ENCODE assay signal across 9 mouse cellular contexts in genomic region chr1:90753869-90754563, GRCm38 (mm10).
DNase-seq lines count a peak whose midpoint lies in the region; ATAC-seq and TF ChIP-seq lines count a peak whose summit lies in the region.
"Had no signal": no experiment of that assay in that cellular context is flagged by ENCODE, and none has a peak within 500 bp of the region (broad histone marks: within the 10 kb centered on the region; RNA-seq: fewer than 3 reads in every experiment).

No protein-coding gene starts in this region.

- 40% methylated on average over 17 of the region's 17 CpGs for WGBS in limb, embryonic 14.5 days
- 65% methylated on average over 17 of the region's 17 CpGs for WGBS in limb, embryonic 10.5 days
- 26% methylated on average over 17 of the region's 17 CpGs for WGBS in embryonic facial prominence, embryonic 14.5 days

- ATAC-seq in limb, embryonic 14.5 days (ENCODE audit: low FRiP score, low read depth) = no peak
- ATAC-seq in embryonic facial prominence, embryonic 14.5 days (ENCODE audit: low read depth) = peak; percentile 51; the same call in 1 of the 2 replicates
- ATAC-seq in inflammation-experienced regulatory T-cells, adult 6 months = no peak

- H3K4me3 ChIP-seq in limb, embryonic 14.5 days (replicated peaks; ENCODE audit: low read length) = no peak overlapping the region
- no peak overlapping the region for H3K4me3 ChIP-seq in limb, embryonic 10.5 days
- no peak overlapping the region for H3K4me3 ChIP-seq in embryonic facial prominence, embryonic 14.5 days (ENCODE audit: low read depth, low read length)
- H3K4me3 ChIP-seq: megakaryocyte, embryonic 14.5 days had no signal

- no peaks in the 10 kb centered on the region for H3K27me3 ChIP-seq in limb, embryonic 14.5 days (ENCODE audit: control insufficient read depth, insufficient read depth, low read length)
- H3K27me3 ChIP-seq in limb, embryonic 10.5 days (ENCODE audit: low read depth, poor library complexity, severe bottlenecking) = no peaks in the 10 kb centered on the region
- no peaks in the 10 kb centered on the region for H3K27me3 ChIP-seq in embryonic facial prominence, embryonic 14.5 days (replicated peaks; ENCODE audit: control insufficient read depth, insufficient read depth, low read length)

- H3K9me3 ChIP-seq in limb, embryonic 14.5 days (ENCODE audit: control insufficient read depth, low read length) = no peaks in the 10 kb centered on the region
- no peaks in the 10 kb centered on the region for H3K9me3 ChIP-seq in limb, embryonic 10.5 days (replicated peaks)
- H3K9me3 ChIP-seq in embryonic facial prominence, embryonic 14.5 days (ENCODE audit: control insufficient read depth, low read length) = no peaks in the 10 kb centered on the region
- H3K9me3 ChIP-seq: megakaryocyte, embryonic 14.5 days had no signal

- intact Hi-C loops in heart, postnatal 10 days (cut with DNase I) = no loop called here

- H3K4me2 ChIP-seq in limb, embryonic 14.5 days (replicated peaks; ENCODE audit: low read depth, low read length, severe bottlenecking) = peak overlapping the region; percentile 23; the same call in 1 of the 2 replicates
- H3K4me2 ChIP-seq in embryonic facial prominence, embryonic 14.5 days (ENCODE audit: low read depth, low read length) = peak overlapping the region; percentile 19

- H3K4me1 ChIP-seq in limb, embryonic 14.5 days (ENCODE audit: control insufficient read depth, insufficient read depth, low read length) = peaks cover 25% of the 10 kb centered on the region
- peaks cover 23% of the 10 kb centered on the region for H3K4me1 ChIP-seq in limb, embryonic 10.5 days
- peaks cover 27% of the 10 kb centered on the region for H3K4me1 ChIP-seq in embryonic facial prominence, embryonic 14.5 days (ENCODE audit: control insufficient read depth, insufficient read depth, low read length)
- H3K4me1 ChIP-seq: megakaryocyte, embryonic 14.5 days had no signal

- peak; percentile 34 for DNase-seq in limb, embryonic 14.5 days (ENCODE audit: low spot score)
- DNase-seq in limb, embryonic 10.5 days (ENCODE audit: low spot score) = no peak
- peak; percentile 86 for DNase-seq in embryonic facial prominence, embryonic 14.5 days (ENCODE audit: low spot score)
- DNase-seq in heart, postnatal 10 days = peak; percentile 69 to 76
- peak; percentile 53 to 57 for DNase-seq in right cerebral cortex, adult 2 months (ENCODE audit: low spot score in 2 of 2)
- no peak for DNase-seq in kidney, adult 9 months
- no peak for DNase-seq in ovary, postnatal 36 days (ENCODE audit: low spot score)

- no peak for TF ChIP-seq POLR2A in limb, embryonic 14.5 days (IDR thresholded peaks at IDR 0.05; ENCODE audit: borderline replicate concordance, extremely low read depth, insufficient read depth, insufficient read length)

- H3K9ac ChIP-seq in limb, embryonic 14.5 days (ENCODE audit: low read depth, low read length, severe bottlenecking) = no peak overlapping the region
- 0 out of 2 replicates have a peak overlapping the region, but pooled peaks have one; percentile 20 for H3K9ac ChIP-seq in embryonic facial prominence, embryonic 14.5 days (ENCODE audit: low read depth, low read length)

- no peaks in the 10 kb centered on the region for H3K36me3 ChIP-seq in limb, embryonic 14.5 days (ENCODE audit: control insufficient read depth, insufficient read depth, low read length)
- no peaks in the 10 kb centered on the region for H3K36me3 ChIP-seq in limb, embryonic 10.5 days
- no peaks in the 10 kb centered on the region for H3K36me3 ChIP-seq in embryonic facial prominence, embryonic 14.5 days (ENCODE audit: control insufficient read depth, insufficient read depth, low read length)

- H3K27ac ChIP-seq in limb, embryonic 14.5 days (replicated peaks; ENCODE audit: low read depth, low read length) = 0 out of 2 replicates have a peak overlapping the region, but pooled peaks have one; percentile 5
- H3K27ac ChIP-seq in limb, embryonic 10.5 days = no peak overlapping the region; the same call in 1 of the 2 replicates
- H3K27ac ChIP-seq in embryonic facial prominence, embryonic 14.5 days (replicated peaks; ENCODE audit: low read depth, low read length) = peak overlapping the region; percentile 75

Comparison
In these comparisons a context has a peak if more than half of its experiments do, and no peak if none do; other contexts are left out.
1. DNase-seq: peak in limb, embryonic 14.5 days (single experiment), embryonic facial prominence, embryonic 14.5 days (single experiment), heart, postnatal 10 days (2 of 2) and right cerebral cortex, adult 2 months (2 of 2); none in limb, embryonic 10.5 days (single experiment), kidney, adult 9 months (single experiment) and ovary, postnatal 36 days (single experiment).